Mouse (Mus musculus): ENCODE measurements at regions not wholly inside any gene's neighbourhood (a gene's known extent, or its start where the extent isn't known, plus 50 kb on each side); places are given as distances from the start of the nearest gene placed in this dataset.
"Not testable (repeated sequence)": the region's sequence is repeated elsewhere in the genome, so short reads cannot be mapped to it uniquely, and the experiment has no call there.

- no peak for DNase-seq
These were observed 739.4 kb downstream of the Tbl1xr1 start for GRCm38 (mm10) chr3:22815842-22816241.

DNA sequence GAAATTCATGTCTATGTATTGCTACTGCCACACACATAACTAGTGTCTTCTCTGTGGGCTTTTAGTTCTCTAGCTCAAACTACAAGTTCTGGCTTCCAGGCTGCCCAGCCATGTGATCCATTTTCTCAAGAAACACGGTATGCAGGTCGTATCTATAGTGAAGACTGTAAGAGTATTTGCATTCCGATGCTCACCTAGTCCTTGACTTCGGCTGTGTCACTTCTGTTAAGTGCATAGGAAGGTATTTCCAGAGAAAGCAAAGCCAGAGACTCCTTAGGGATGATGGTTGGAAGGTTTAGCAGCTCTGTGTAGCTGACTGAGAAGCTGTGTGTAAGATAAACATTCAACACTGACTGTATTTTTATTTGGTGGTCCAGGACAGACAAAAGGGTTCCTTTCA is 750.0 kb downstream of the Tbl1xr1 start:
- DNase-seq = no peak

GRCm38 (mm10) chr3:22838986-22839385 is 762.5 kb downstream of the Tbl1xr1 start:
- DNase-seq = no peak

GRCm38 (mm10) chr3:22850474-22850873 is 774.0 kb downstream of the Tbl1xr1 start:
- no peak for DNase-seq

- no peak for DNase-seq
These were observed 787.1 kb downstream of the Tbl1xr1 start for GRCm38 (mm10) chr3:22863595-22863994.

DNA sequence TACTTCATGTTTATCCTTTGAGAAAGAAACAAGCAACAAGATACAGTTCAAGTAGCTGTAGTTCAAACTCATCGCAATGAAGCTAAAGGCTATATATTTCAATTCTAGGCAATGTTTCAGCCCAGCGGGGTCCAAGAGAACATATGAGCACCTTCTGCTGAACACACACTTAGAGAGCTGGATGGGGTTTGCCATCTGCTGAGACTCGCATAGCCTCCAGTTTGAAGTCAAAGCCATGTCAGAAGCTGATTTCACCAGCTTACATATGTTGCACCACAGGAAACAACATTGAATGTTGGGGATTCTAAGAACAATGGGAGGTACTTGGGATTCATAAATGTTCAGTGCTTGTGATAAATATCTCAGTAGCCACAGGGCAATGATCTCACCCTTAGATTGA is 801.4 kb downstream of the Tbl1xr1 start:
- peak; percentile 39 for DNase-seq

- no peak for DNase-seq
These were observed 816.3 kb downstream of the Tbl1xr1 start for GRCm38 (mm10) chr3:22892735-22893134.

- peak; percentile 94 for DNase-seq
These were observed 821.2 kb downstream of the Tbl1xr1 start for GRCm38 (mm10) chr3:22897651-22898050.

DNA sequence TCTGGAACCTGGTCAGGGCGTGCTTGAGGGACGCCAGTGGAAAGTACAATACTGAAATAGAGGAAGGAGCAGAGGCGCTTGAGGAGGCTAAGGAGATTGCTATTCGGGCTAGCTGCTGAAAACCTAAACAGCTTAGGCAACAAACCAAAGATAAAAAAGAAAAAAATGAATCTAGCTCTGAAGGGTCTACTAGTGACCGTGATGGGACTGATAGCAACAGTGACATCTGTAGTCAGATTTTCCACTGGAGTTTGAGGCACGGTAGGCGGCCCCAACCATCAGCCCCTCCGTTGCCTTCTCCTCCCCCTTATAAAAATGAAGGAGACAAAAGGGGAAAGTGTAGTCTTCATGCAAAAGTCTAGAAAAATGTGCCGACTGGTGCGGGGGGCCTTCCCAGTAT is 824.5 kb downstream of the Tbl1xr1 start:
- DNase-seq = no peak

DNA sequence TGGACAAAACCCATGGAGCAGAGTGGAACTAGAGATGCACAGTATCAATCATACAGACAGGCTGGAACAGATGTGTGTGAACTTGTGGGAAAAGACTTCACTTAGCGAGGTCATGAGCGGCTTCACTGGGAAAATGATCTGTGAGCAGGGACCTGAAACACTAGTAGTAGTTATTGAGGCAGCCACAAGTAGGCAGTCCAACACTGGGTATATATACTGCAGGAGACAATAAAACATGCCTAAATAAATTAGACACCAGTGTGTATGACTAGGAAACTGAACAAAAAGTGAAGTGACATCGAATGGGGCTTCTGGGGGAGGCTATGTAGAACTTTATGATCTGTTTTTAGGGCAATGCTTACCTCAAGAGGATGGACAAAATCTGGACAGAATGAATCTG is 852.5 kb downstream of the Tbl1xr1 start:
- no peak for DNase-seq

- DNase-seq = no peak
These were observed 853.5 kb downstream of the Tbl1xr1 start for GRCm38 (mm10) chr3:22929762-22930519.

- DNase-seq = not testable (repeated sequence)
These were observed 869.2 kb downstream of the Tbl1xr1 start for GRCm38 (mm10) chr3:22945646-22946045.

DNA sequence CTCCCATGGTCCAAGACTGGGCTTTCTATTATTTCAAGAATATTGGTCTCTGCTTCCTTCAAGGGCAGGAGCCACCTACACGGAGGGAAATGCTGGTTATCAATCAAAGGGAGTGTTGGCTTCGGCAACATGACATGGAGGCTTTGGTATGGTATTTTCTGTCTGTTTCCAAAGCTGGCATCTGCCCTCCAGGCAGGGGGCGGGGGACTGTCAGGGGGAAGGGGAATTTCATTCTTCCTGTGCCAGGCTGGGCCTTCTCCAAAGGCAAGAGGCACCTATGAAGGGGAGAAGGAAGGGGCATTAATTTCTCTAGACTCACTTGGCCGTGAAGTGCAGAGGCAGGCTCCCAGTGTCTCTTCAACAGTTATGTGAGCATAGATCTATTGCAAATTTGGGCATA is 870.7 kb downstream of the Tbl1xr1 start:
- no peak for DNase-seq

DNA sequence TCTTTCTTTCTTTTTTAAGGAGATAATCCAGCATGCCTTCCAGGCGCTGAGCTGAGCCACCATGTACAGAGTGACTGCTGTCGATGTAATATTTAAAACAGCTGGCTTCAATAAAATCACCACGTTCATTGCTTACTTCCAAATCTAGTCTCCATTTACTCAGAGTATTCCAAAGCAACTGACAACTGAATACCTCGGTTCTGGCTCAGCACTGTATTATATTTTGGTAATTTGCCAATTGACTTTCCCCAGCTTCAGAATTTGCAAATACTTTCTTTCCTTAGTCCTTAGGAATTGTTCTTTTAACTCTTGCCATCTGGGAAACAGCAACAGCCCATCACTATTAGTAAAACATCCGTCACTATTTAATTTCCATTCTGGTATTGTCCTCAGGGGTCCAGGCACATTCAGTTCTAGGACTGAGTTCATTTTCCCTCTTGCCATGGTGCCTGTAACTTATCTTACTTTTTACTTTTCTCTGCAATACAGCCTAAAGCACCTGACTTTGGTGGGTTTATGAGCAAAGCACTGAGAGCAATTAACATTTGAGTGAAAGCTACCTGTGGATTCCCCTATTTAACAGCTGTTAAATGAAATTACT is 871.8 kb downstream of the Tbl1xr1 start:
- DNase-seq = no peak

GRCm38 (mm10) chr3:22957422-22957821 is 881.0 kb downstream of the Tbl1xr1 start:
- DNase-seq = no peak

DNA sequence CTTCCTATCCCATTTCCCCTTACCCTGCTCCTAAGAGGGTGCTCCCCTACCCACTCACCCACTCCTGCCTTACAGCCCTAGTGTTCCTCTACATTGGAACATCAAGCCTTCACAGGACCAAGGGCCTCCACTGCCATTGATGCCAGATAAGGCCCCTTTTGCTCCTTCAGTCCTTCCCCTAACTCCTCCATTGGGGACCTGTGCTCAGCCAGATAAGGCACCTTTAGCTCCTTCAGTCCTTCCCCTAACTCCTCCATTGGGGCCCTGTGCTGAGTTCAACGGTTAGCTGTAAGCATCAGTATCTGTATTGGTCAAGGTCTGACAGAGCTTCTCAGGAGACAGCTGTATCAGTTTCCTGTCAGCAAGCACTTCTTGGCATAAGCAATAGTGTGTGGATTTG is 896.2 kb downstream of the Tbl1xr1 start:
- no peak for DNase-seq

DNA sequence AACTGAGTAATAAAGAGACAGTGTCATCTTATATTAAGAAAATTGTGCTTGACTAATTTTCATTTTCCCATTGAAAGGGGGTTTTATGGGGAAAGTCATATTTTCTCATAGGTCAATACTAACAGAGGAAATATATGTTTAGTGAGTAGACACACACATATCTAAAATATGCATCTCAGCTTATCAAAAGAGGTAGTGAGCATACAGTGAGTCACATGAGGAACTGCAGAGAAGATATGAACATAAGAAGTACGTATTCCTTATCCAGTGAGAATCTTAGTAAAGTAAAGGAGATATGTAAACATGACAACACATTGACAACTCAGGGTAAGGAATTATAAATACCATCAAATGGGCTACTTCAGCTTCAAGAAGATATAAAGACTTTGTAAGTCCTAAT is 900.3 kb downstream of the Tbl1xr1 start:
- DNase-seq = no peak

GRCm38 (mm10) chr3:22979896-22980890 is 903.7 kb downstream of the Tbl1xr1 start:
- no peak for DNase-seq

DNA sequence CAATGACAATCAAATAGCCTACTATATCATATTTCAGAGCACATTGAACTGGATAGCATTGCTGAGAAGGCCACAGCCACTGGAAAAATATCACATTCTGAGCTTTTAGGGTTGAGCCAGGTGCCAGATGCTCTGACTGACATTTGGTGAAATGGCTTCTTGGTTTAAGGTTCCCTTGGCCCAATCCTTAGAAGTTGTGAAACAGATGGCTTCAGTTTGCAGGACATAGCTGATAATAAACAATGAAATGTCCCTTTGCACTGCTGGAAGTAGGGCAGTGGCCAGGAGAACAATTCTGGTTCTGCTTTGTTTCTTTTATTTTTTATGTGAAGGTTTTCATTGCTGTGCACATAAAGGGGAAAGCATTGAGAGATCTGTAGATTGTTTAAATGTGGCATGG is 906.0 kb downstream of the Tbl1xr1 start:
- DNase-seq = peak; percentile 52

GRCm38 (mm10) chr3:22990136-22990820 is 913.8 kb downstream of the Tbl1xr1 start:
- DNase-seq = no peak

- no peak for DNase-seq
These were observed 918.8 kb downstream of the Tbl1xr1 start for GRCm38 (mm10) chr3:22995228-22995627.

DNA sequence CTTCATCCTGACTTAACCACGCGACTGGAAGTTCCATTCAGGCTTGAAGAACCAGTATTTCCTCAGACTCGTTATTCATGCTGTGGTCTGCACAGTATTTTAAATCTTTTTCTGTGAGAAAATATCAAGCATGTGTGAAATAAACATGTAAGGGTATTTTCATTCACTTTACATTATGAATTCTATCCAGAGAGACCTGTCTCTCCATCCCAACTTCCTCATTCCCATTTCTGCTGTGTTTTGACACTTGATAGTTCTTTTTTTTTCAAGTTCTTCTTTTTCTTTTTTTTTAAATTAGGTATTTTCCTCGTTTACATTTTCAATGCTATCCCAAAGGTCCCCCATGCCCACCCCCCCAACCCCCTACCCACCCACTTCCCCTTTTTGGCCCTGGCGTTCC is 919.4 kb downstream of the Tbl1xr1 start:
- no peak for DNase-seq

DNA sequence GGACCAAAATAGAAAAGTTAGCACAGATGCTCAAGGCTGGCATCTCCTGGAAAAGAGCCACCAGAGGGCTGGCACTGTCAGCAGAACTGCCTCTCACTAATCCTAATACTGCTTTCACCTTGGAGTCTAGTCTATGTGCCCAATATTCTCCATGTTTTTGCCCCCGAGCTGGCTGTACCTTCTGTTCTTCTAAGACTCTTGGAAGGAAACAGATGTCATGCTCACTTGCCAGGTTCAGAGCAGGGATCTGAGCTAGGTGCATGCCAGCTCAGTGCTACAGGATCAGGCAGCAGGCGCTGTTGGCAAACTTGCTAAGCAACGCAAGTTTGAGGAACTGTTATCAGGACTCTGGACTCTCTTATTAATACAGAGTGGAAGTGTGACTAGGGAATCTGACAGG is 924.6 kb downstream of the Tbl1xr1 start:
- peak; percentile 81 for DNase-seq

Measured in cerebellum, adult 9-11 months (tissue).